Mouse (Mus musculus) mesoderm, embryonic 11.5 days (tissue): ENCODE measurements at regions not wholly inside any gene's neighbourhood (a gene's known extent, or its start where the extent isn't known, plus 50 kb on each side); places are given as distances from the start of the nearest gene placed in this dataset.

Experiments used
- DNase-seq: peaks from one replicate; pipeline ENCODE4 v3.0.0-alpha.2; 2012; ENCODE audit warnings: low read depth, low spot score

DNA sequence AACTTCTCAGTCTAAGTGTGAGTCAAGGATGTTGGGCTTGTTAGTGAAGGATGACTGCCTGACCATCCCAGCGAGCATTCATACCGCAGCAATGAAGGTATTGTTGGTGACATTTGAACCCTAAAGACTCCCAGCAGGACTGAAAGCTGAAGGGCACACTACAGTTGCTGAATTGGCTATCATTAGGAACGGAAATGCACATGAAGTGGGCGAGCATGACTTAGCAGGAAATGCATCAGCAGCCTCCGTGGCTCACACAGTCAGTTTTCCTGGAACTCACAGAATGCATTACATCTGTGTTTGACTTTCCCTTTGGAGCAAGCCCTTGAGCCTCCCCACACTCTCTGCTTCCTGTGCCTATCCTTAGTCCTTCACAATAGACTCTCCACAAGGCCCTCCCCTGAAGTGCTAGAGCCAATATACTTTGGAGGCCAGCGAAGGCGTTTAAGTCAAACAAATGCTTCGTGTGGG, 63.9 kb downstream of the Tmco5 start:
- DNase-seq = peak; percentile 21

DNA sequence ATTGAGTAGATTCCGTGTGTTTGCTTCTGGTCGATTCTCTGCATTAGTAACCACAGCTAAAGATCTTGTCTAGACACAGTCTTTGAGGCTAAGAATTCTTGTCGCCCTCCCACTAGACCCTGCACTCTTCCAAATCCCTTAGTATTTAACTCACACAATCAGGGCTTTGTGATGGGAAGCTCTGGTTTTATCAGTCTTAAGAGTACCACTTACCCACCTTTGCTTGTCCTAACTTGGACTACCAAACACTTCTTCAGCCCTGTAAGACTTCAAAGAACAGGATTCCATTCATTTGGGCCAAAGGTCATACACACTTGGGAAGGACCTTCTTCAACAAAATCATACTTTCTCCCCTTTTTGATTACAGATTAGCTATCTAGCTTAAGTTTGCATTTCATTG, 70.0 kb downstream of the Tmco5 start:
- DNase-seq = no peak

DNA sequence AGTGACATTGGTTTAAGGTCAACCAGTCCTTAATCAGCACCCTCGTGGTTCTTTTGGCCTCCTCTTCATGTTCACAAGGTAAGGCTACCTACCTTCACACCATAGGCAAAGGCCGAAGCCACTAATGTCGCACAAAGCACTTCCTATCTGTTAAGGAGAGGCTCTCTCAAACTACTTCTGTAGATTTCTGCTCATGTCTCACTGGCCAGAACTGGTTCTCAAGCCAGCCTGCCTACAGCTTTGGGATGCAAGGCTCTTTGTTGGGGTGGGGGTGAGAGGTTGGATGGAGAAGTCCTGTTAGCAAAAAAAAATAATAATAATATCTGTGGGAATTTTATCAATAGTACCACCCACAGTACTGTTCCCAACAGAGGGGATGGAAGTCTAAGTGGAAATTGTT, 71.2 kb downstream of the Tmco5 start:
- no peak for DNase-seq

DNA sequence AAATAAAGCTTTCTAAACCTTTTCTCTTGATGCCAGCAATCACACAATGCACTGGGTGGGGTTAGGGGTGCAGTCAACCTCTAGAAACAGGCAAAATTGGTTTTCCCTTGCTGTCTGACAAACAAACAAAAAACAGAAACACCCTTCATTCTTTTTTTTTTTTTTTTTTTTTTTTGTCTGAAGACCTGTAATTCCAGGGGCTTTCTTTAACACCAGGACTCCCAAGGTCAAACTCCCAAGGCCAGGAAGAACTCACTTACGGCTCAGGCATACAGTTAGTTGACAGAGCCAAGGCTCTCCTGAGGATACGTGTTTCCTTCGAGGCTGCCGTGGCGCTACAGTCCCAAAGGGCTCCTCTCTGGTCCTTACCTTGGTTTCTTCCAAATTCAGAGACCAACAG, 71.7 kb downstream of the Tmco5 start:
- DNase-seq = no peak

DNA sequence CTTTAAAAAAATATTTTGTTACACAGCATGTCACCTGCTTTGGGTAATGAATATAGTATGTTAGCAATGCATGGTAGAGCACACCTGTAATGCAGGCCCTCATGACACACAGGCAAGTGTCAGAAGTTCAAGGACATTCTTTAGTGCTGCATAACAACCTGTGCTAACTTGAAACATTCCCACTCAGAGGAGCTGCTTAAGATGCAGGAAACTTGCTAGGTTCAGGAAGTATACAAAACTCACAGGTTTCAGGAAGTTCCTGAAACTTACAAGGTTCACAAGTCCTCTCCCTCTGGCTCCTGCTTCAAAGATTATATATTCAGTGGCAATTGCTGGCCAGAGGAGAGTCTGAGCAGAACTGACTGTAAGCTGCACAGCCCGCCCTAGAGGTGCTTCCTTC, 73.0 kb downstream of the Tmco5 start:
- DNase-seq = no peak

DNA sequence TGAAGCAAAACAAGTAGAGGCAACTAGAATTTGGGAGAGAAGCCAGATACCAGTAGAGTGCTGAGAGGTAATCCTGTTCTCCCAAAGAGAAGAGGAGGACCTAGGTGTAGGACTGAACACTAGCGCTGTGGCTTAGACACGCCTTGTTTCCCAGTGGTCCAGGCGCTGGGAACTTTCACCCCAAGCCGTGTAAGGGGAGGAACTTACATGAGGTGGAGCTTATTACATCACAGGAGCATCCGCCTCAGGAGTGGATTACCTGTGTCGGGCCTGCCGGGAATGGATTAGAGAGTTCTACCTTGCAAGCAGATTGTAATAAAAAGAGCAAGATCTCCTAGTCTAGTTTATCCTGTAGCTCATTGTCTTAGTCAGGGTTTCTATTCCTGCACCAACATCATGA, 75.8 kb downstream of the Tmco5 start:
- DNase-seq = no peak

DNA sequence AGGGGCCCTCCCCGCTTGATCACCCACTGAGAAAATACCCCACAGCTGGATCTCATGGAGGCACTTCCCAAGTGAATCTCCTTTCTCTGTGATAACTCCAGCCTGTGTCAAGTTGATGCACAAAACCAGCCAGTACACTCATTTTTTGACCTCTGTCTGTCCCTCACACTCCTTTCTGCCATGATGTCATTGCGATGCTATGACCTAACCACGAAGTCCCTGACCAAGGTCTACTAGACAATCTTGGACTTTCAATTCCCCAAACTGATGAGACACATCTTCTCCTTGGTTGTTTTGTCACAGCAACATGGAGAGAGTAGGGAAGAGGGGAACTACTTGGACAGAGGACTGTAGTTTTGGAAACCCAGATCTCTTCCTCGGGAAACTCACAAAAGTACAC, 76.4 kb downstream of the Tmco5 start:
- DNase-seq = no peak

DNA sequence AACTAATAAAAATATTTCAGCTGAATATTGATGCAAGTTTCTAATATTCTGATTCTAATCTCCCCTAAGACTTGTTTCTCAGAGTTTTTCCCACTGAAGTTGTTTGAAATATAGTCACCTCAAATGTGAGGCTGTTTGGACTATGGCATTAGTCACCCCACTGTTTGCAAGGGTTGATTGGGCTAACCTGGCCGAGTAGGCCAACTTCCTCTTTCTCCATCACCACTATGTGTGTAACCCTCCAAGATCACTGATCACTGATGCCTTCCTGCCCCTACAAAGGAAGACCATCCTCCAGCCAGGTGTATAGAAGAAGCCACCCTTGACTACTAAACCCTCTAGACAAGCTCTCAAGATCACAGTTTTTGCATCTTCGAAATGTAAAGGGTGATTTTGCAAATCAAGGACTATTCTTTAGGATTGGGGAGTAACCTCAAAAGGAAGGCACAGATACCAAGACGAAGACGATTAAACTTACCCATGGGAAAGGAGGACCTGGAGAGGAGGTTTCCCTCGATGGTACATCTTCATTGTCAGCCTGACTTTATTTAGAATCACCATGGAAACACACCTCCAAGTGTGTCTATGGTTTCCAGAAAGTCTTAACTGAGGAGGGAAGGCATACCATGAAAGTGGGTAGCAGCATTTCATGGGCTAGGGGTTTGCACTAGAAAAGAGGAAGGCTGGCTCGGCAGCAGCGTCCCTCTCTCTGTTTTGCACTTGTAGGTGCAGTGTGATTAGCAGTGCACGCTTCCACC, 84.8 kb downstream of the Tmco5 start:
- DNase-seq = no peak

DNA sequence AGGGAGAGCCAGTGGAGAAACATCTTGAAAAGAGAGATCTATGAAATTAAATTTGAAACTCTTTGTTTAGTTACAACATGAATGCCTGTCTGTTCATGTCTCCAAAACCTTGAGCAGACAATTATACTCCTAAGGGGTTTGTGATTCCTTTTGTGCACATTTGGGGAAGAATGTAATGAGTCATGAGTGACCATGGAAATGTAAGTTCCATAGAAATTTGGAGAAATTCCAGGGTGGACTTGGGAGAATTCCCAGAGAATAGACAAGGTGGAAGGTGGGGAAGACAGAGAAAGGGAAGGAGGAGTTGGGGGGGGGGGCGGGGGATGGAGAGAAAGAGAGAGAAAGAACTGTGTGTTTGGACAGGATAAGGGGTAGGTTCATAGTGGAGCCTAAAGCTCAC, 87.8 kb downstream of the Tmco5 start:
- DNase-seq = no peak

DNA sequence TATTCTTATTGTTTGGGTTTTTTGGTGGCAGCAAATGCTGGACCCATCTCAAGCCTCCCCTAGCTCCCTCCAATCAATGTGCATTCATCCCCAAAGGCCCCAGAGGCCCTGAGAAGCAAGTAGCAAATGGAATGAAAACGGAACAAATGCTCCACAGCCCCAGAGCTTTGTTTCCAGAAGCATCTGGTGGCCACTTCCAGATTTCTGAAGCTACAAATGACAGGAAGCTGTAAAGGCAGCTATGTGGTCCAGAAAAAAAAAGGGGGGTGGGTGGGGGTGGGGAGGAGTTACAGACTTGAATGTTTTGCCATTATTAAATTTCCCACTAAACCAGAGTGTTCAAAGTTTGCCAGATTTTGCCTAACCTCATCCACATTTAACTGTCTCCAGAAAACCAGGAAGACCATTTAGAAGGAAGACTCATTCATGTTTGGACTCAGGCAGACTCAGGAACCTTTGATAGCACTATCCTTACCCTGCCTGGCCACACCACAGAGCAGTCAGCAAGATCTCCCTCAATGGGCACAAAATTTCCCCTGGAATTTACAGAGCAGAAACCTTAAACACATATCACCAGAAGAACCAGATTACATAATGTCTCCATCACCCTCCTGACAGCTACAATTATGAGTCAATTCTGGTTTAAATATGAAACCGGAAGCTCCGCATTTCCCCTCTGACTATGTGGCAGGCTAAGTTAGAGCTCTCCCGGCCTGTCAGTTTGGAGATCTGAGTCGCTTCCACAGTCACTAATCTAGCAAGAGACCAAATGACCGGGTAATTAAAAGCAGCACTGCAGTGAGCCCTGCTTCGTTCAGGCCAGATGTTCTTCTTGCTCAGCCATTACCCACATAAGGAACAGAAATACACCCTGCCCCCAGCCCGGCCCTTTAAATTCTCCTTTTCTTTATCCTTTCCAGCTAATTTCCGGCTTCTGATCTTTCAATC, 93.4 kb downstream of the Tmco5 start:
- DNase-seq = peak; percentile 57

DNA sequence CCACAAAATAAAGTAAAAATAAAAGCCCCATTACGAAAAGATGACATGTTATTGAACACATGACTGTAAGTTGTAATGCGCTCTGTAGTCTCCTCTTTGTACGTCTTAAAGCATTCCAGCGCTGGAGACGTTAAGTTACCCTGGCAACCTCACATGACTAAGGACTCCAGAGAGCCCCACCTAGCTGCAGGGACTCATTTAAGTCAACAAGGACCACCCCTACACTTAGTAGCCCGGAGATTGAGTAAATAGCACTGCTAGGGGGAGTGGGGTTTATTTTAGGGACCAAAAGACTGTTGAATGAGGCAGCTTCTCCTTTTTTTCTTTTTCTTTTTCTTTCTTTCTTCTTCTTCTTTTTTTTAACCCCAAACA, 94.1 kb downstream of the Tmco5 start:
- DNase-seq = peak; percentile 80

DNA sequence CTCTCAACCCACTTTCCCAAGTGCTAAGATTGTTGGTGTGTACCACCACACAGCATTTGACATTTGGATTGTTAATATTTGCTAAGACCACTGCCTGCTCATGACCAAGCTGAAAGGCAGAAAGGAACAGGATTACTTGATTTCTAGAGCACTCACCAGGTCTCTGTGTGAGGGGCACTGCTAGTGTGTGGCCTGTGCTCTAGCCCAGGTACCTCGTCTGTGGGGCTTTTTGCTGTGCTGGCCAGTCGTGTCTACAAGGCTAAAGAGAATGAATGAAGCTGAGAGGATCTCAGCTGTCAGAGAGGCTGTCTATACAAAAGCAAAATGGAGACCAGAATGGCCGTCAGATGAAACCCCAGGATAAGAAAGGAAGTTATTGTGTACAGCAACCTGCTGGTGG, 95.0 kb downstream of the Tmco5 start:
- DNase-seq = no peak

DNA sequence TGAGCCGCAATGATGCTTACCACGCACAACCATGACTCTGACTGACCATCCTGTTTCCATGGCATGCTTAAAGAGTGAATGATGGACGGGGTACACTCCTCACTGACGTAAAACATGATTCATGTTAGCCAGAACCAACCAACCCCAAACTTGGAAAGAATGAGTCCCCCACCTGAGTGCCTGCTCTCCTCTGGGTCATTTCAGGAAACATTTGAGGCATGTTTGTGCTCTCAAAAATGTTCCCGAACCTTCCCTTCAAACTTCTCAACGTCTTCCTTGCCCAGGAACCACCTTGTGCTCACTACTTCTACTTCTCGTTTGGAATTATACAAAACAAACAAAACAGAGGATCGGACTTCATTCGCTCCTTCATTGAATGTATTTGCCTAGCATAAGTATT, 95.7 kb downstream of the Tmco5 start:
- DNase-seq = no peak

DNA sequence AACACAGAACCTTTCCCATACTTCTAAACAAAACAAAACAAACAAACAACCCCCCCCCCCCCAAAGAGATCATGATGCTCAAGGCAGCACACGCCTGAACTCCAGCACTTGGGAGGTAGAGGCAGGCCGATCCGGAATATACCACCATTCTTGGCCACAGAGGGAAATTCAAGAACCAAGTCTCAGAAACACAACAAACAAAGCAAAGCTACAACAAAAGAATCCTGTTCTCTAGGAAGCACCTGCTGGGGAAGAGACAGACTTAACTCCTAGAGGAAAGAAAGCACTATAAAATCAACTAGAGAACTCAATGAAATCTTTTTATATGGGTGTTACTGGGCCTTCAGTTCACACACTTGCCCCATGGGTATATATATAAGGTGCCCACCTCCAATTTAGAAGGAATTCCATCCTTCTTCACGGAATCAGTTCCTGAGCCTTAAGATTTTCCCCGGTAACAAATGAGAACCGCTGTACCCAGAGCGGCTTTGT, 96.1 kb downstream of the Tmco5 start:
- DNase-seq = peak; percentile 14

DNA sequence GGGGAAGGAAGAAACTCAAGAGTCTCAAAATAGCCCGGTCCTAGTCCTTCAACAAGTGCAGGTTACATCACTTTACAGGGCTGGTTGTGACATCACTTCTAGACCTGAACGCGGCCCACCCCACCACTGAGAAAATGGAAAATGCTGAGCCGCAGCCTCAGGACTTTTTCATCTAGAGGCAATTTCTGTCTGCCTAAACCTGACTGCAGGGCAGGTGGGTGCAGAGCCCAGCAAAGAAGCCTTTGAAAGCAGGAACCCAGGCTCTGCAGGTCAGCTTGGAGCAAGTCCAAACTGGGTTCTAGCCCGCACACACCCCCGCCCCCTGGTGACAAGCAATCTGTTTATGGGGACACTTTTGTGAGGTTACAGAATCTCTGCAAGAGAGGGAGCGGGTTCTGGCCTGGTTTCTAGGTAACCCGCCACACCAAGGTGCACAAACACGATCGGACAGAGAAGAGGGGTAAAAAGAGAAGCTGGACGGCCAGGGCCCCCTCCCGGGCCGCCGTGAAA, 96.7 kb downstream of the Tmco5 start:
- peak; percentile 50 for DNase-seq

DNA sequence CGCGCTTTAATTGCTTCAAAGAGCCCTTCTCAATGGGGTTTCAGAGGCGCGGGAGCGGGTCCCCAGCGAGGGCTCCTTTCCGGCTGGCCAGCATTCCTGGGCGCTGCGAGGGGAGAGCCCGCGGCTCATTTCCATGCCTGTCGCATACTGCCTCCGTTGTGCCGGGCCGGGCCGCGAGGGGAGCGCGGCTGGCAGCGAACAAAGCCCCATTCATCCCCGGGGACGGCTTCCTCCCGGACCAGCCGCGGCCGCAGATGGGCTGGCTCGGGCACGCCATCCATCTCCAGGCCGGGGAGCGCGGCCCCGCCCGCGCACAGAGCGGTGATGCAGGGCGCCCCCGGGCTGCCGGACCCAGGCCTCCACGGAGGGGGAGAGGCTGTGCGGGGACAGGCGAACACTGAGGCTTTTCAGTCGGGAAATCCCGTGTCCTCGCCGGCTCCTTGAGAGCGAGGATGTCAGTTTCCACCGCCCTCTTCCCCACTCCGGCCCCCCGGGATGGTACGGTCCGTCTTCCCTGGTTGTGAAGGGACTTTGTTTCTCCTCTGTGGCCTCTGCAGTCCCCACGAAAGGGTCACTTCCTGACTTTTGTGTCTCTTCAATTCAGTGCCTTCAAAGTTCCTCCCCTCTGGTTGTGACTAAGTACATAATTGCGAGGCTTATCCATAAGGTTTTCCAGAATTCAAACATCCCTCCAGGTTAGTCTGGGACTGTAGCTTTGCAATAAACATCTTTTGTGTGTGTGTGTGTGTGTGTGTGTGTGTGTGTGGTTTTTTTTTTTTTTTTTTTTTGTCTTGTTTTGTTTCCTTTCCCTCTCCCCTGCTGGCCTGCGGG, 97.3 kb downstream of the Tmco5 start:
- DNase-seq = peak; percentile 95

DNA sequence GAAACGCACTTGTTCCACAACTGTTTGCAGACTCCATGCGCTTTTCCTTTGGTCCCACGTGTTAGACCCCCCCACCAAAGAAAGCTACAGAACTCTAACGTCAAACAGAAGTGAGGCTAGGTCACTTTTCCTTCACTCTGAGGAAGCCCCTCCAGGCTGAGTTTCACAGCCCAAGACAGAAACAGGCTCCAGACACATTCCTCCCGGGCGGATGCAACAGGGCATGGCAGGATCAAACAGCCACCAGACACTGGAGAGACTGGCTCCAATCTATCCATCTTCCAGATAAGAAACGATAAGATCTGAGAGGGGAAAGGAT, 97.9 kb downstream of the Tmco5 start:
- DNase-seq = peak; percentile 81

DNA sequence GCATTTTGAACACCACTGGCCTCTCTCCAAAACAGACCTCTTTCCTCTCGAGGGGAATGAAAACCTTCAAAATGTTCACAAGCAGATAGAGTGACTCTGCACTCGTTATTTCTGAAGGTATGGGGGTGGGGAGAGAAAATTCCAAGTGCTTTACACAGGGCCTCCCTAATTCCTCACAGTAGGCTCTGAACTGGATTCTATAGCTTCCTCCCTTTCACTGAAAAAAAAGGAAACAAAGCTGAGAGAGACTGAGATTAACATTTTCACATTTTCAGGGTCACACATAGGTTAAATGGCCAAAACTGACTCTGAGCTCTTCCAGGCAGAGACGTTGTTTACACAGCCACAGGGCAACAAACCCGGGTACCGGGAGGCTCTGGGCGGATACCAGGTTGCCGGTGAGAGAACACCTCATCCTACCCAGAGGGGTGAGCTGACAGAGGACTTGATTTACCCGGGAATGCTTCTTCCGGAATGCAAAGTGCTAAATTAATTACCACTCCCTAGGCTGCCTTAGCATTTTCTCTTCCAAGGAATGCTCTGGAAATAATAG, 98.5 kb downstream of the Tmco5 start:
- peak; percentile 42 for DNase-seq

DNA sequence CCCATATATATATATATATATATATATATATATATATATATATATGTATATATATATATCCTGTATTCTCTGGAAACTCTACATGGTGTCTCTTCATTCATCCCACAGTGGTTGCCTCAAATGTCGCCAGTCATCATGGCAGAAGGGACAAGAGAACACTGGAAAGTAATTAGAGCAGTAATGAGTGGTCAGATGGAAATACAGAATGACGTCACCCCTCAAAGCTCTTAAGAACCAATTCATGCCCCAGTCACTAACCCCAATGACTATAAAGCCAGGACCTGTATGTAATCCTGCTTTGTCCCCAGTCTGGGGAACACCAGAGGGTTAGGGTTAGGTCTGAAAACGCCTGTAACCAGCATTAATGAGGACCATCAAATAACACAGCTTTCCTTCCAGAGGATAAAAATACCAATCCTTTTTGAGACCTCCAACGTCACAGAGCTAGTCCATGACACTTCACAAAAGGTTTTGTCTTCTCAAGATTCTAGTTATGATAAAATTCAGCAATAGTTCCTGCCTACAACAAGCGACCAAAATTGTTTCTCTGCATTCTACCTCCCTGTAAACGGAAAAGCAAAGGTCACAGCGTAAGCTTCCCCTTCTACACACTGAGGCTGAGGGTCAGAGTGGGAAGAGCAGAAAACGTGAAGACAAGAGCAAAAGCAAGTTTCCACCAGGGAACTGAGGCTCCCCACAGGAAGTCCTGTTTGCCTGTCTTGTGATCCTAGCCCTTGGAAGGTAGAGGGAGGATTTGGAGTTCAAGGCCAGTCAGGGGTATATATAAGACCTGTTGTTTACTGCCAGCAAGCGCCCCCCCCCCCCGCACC, 99.5 kb downstream of the Tmco5 start:
- DNase-seq = no peak

DNA sequence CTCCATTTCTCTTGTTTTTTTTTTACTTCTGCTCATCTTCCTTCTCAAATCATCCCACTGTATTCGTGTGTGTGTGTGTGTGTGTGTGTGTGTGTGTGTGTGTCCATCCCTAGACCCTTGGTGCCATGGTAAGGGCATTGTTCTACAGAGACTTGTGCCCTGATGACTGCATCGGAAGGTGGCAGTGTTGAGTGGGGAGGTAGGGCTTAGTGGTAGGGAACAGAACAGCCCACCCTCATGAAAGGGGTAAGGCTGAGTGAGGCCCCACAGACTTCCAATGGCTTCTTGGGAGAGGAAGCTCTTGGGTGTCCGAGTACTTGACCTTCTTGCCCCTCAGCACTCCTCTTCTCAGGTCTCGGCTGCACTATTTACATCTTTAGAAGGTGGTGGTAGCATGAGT, 100.3 kb downstream of the Tmco5 start:
- no peak for DNase-seq
